24 mouse cellular contexts compared by ENCODE assay signal in the genomic region with DNA sequence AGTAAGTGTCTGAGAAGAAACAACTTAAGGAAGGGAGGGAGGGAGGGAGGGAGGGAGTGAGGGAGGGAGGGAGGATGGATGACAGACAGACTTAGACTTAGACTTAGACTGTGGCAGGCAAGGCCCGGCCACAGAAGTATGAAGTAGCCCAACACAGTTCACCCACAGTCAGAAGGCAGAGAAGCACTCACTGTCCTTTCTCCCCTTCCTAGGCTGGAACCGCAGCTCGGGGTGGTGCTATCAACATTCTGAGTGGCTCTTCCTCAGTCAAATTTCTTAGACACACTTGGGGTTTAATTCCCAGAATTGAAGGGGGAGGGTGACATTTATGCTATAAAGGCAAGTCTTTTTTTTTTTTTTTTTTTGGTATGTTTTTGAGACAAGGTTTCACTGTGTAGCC. TPM values are rescaled to one million over a fixed set of nuclear protein-coding genes. Genes with fewer than 3 reads are reported as not detected.
A peak's percentile ranks its signal among the peaks of the same experiment; 100 is the strongest.
DNase-seq lines count a peak whose midpoint lies in the region; ATAC-seq and TF ChIP-seq lines count a peak whose summit lies in the region.
"Had no signal": no experiment of that assay in that cellular context is flagged by ENCODE, and none has a peak within 500 bp of the region (broad histone marks: within the 10 kb centered on the region; RNA-seq: fewer than 3 reads in every experiment).

No protein-coding gene starts in this region.

- 84% methylated on average over 3 of the region's 3 CpGs for WGBS in intestine, embryonic 14.5 days
- 70% methylated on average over 3 of the region's 3 CpGs for WGBS in intestine, postnatal 0 days

- peaks cover 1% of the 10 kb centered on the region; the same call in 1 of the 2 replicates for H3K36me3 ChIP-seq in intestine, embryonic 14.5 days (ENCODE audit: control insufficient read depth, insufficient read depth, low read length)
- H3K36me3 ChIP-seq in intestine, postnatal 0 days (ENCODE audit: control insufficient read depth, insufficient read depth): no peaks in the 10 kb centered on the region
- H3K36me3 ChIP-seq in G1E (replicated peaks): peaks cover 60% of the 10 kb centered on the region
- H3K36me3 ChIP-seq: forebrain, embryonic 15.5 days; intestine, embryonic 15.5 days had no signal

- TF ChIP-seq CTCF in intestine, postnatal 0 days (IDR thresholded peaks at IDR 0.05; ENCODE audit: low read depth): no peak
- TF ChIP-seq CTCF in G1E (IDR thresholded peaks at IDR 0.05; ENCODE audit: low read depth, low read length): no peak

- H3K27me3 ChIP-seq in intestine, embryonic 14.5 days (replicated peaks; ENCODE audit: control insufficient read depth, insufficient read depth, low read length): no peaks in the 10 kb centered on the region
- H3K27me3 ChIP-seq in intestine, postnatal 0 days (replicated peaks; ENCODE audit: control insufficient read depth, insufficient read depth, low read length): no peaks in the 10 kb centered on the region
- no peaks in the 10 kb centered on the region for H3K27me3 ChIP-seq in G1E (ENCODE audit: insufficient read depth, low read length)
- H3K27me3 ChIP-seq: embryonic facial prominence, embryonic 13.5 days; forebrain, embryonic 12.5 days; forebrain, embryonic 15.5 days; heart, embryonic 13.5 days; intestine, embryonic 15.5 days; Patski had no signal

- 0 out of 2 replicates have a peak, but pooled peaks cover 6% of the 10 kb centered on the region for H3K4me1 ChIP-seq in intestine, embryonic 14.5 days (replicated peaks; ENCODE audit: control insufficient read depth, insufficient read depth, low read length)
- 0 out of 2 replicates have a peak, but pooled peaks cover 6% of the 10 kb centered on the region for H3K4me1 ChIP-seq in intestine, postnatal 0 days (replicated peaks; ENCODE audit: control insufficient read depth, insufficient read depth, low read length)
- peaks cover 79% of the 10 kb centered on the region for H3K4me1 ChIP-seq in G1E (ENCODE audit: insufficient read depth, low read depth, low read length)
- H3K4me1 ChIP-seq: embryonic facial prominence, embryonic 10.5 days had no signal

- no peaks in the 10 kb centered on the region for H3K9me3 ChIP-seq in intestine, embryonic 14.5 days (ENCODE audit: control insufficient read depth, low read length)
- H3K9me3 ChIP-seq in intestine, postnatal 0 days (ENCODE audit: control insufficient read depth): no peaks in the 10 kb centered on the region
- H3K9me3 ChIP-seq in G1E (replicated peaks): 0 out of 2 replicates have a peak, but pooled peaks cover 3% of the 10 kb centered on the region
- H3K9me3 ChIP-seq: embryonic facial prominence, embryonic 10.5 days; embryonic facial prominence, embryonic 13.5 days; forebrain, embryonic 12.5 days; forebrain, embryonic 15.5 days; heart, embryonic 10.5 days; heart, embryonic 13.5 days; intestine, embryonic 15.5 days had no signal

- no peak overlapping the region for H3K4me3 ChIP-seq in intestine, embryonic 14.5 days (ENCODE audit: low read depth, low read length)
- H3K4me3 ChIP-seq in intestine, postnatal 0 days (ENCODE audit: low read depth, low read length): no peak overlapping the region
- H3K4me3 ChIP-seq in G1E (ENCODE audit: low read depth, low read length): peak overlapping the region; percentile 36; the same call in 1 of the 2 replicates
- H3K4me3 ChIP-seq: embryonic facial prominence, embryonic 10.5 days; embryonic facial prominence, embryonic 13.5 days; erythroblast, embryonic 14.5 days; forebrain, embryonic 12.5 days; forebrain, embryonic 15.5 days; heart, embryonic 10.5 days; heart, embryonic 13.5 days; intestine, embryonic 15.5 days had no signal

- no peak overlapping the region for H3K4me2 ChIP-seq in intestine, embryonic 14.5 days (ENCODE audit: low read length)
- H3K4me2 ChIP-seq in intestine, postnatal 0 days (replicated peaks; ENCODE audit: low read depth): no peak overlapping the region
- H3K4me2 ChIP-seq: embryonic facial prominence, embryonic 13.5 days; forebrain, embryonic 12.5 days; forebrain, embryonic 15.5 days; heart, embryonic 13.5 days; hindbrain, embryonic 14.5 days; intestine, embryonic 15.5 days had no signal

- intact Hi-C loops in gastrocnemius, postnatal 14 days (cut with DNase I; ENCODE audit: low total_unique reads): no loop called here

- H3K27ac ChIP-seq in intestine, embryonic 14.5 days (ENCODE audit: low read depth): no peak overlapping the region
- H3K27ac ChIP-seq in intestine, postnatal 0 days (ENCODE audit: low read depth, low read length): no peak overlapping the region
- H3K27ac ChIP-seq: embryonic facial prominence, embryonic 10.5 days; embryonic facial prominence, embryonic 13.5 days; forebrain, embryonic 12.5 days; forebrain, embryonic 15.5 days; heart, embryonic 10.5 days; heart, embryonic 13.5 days; hindbrain, postnatal 0 days; intestine, embryonic 15.5 days had no signal

- H3K9ac ChIP-seq in intestine, embryonic 14.5 days (ENCODE audit: low read length): no peak overlapping the region
- no peak overlapping the region for H3K9ac ChIP-seq in intestine, postnatal 0 days (ENCODE audit: low read depth, low read length)
- H3K9ac ChIP-seq: embryonic facial prominence, embryonic 13.5 days; forebrain, embryonic 12.5 days; forebrain, embryonic 15.5 days; heart, embryonic 13.5 days; hindbrain, embryonic 14.5 days; intestine, embryonic 15.5 days had no signal

- ATAC-seq in intestine, embryonic 14.5 days (replicated peaks; ENCODE audit: low FRiP score, low TSS enrichment, low read depth): no peak
- ATAC-seq in intestine, postnatal 0 days: no peak
- peak; percentile 50; the same call in 1 of the 2 replicates for ATAC-seq in G1E (ENCODE audit: extremely low read depth, insufficient number of reproducible peaks, low FRiP score, poor library complexity, severe bottlenecking)
- ATAC-seq: forebrain, embryonic 15.5 days; hindbrain, postnatal 0 days; intestine, embryonic 15.5 days; Patski had no signal

- DNase-seq in intestine, embryonic 14.5 days (ENCODE audit: low spot score): peak; percentile 34
- DNase-seq in CD4-positive, CD25-positive, alpha-beta regulatory T cell, adult 2 months (ENCODE audit: low read depth, low spot score): peak; percentile 47
- DNase-seq in G1E (ENCODE audit: low spot score): peak; percentile 63
- peak; percentile 53 for DNase-seq in c-Kit-positive CD71-positive TER-119-positive erythroid progenitor cells, embryonic 14.5 days (ENCODE audit: low spot score)
- no peak for DNase-seq in gastrocnemius, postnatal 14 days
- no peak for DNase-seq in cerebellum, adult 18-20 months
- DNase-seq: B cell, adult 2 months; cerebellum, adult 8-10 months; embryo, embryonic 11 days; heart, adult 18-20 months; heart, postnatal 14 days; heart, postnatal 4 days had no signal

RNA-seq across cellular contexts. Expression of gene Tmem131, which starts 51.0 kb away (rescaled TPM):
- polyA plus RNA-seq in intestine, embryonic 14.5 days (2014; fragmentation: Nextera tagmentation; extraction: Ambion mirVana): 28.2 and 28.6 TPM in 2 replicates
- polyA plus RNA-seq in intestine, postnatal 0 days (2015; fragmentation: Nextera tagmentation; extraction: Ambion mirVana): 10.6 TPM in 2 replicates
- total RNA-seq in G1E (2014; fragmentation: Nextera tagmentation) (298 and 313 TPM in 2 replicates), G1E (2017) (50.2 and 51.0 TPM in 2 replicates)
- 98.2 and 108 TPM in 2 replicates for polyA plus RNA-seq in G1E (2012)
- 10 to 100 TPM; 25.2 to 30.5 TPM for total RNA-seq in gastrocnemius, postnatal 14 days (2021)

Comparison
In these comparisons a context has a peak if more than half of its experiments do, and no peak if none do; other contexts are left out.
1. DNase-seq: peak in intestine, embryonic 14.5 days (single experiment), CD4-positive, CD25-positive, alpha-beta regulatory T cell, adult 2 months (single experiment), G1E (single experiment) and c-Kit-positive CD71-positive TER-119-positive erythroid progenitor cells, embryonic 14.5 days (single experiment); none in gastrocnemius, postnatal 14 days (single experiment) and cerebellum, adult 18-20 months (0 of 2).